Mouse (Mus musculus) bone marrow, adult 2 months (tissue): Measurements from ENCODE around the gene Tsku.

ENCODE experiments used
- CTCF ChIP-seq: fragments of 200-500 bp; IDR thresholded peaks from 2 replicates; pipeline ENCODE4 v1.5.1; 2011; ENCODE audit warnings: low read length, control low read depth; ENCODE audit not compliant: control insufficient read depth, insufficient read depth
- POLR2A ChIP-seq: fragments of 200-500 bp; IDR thresholded peaks from 2 replicates; pipeline ENCODE4 v1.6.1; 2011; ENCODE audit warnings: low read depth, mild to moderate bottlenecking, control low read depth, low read length, borderline replicate concordance; ENCODE audit not compliant: control insufficient read depth

DNA sequence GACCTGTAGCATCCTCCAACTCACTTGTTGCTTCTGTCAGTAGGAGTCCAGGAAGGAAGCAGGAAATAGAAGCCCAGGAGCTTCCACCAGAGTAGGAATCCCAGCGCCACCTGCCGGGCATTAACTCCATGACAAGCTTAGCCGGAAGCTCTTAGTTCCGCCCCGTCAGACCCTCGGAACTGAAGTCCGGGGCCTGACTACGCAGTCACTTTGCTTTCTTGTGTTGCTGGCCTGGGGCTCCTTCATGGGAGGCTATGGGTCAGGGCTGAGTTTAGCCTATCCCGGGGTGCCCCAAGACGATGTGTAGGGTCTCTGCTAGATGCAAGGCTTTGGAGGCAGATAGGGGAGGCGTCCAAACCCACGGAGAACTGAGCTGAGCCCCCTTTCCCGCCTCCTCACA, 19.7 kb downstream of the Tsku start:
- TF ChIP-seq POLR2A, result no peak
- peak; percentile 81 for TF ChIP-seq CTCF
